Mouse (Mus musculus) brain, embryonic 14.5 days (tissue): ENCODE results near the gene Carmil2. TPM values are rescaled to one million over a fixed set of nuclear protein-coding genes. Genes with fewer than 3 reads are reported as not detected.
A peak's percentile ranks its signal among the peaks of the same experiment; 100 is the strongest.

Experiments
- DNase-seq: peaks from one replicate; pipeline ENCODE4 v3.0.0-alpha.2; 2011; ENCODE audit warnings: low read depth
- CTCF ChIP-seq: fragments of 200-500 bp; IDR thresholded peaks from 2 replicates; pipeline ENCODE4 v1.5.1; 2012; ENCODE audit warnings: inconsistent platforms, mild to moderate bottlenecking, moderate library complexity, borderline replicate concordance; ENCODE audit not compliant: insufficient read depth, insufficient read length; ENCODE audit errors: extremely low read depth
- POLR2A ChIP-seq: fragments of 200-500 bp; IDR thresholded peaks from 2 replicates; pipeline ENCODE4 v1.6.1; 2012; ENCODE audit warnings: mild to moderate bottlenecking, inconsistent platforms, borderline replicate concordance; ENCODE audit not compliant: poor library complexity, insufficient read depth, insufficient read length, severe bottlenecking; ENCODE audit errors: extremely low read depth
- polyA plus RNA-seq: library from polyadenylated mRNA; depleted of rRNA; stranded (reverse); fragments of >200 nt; gene quantifications from 2 replicates; pipeline ENCODE4 v1.2.3, GENCODE M21; 2012

The Carmil2 gene
- polyA plus RNA-seq, 1 experiment, result 20.5 TPM

GRCm38 (mm10) chr8:105697196-105697780, 11.2 kb downstream of the Carmil2 start:
- no peak for TF ChIP-seq CTCF
- no peak for TF ChIP-seq POLR2A

DNA sequence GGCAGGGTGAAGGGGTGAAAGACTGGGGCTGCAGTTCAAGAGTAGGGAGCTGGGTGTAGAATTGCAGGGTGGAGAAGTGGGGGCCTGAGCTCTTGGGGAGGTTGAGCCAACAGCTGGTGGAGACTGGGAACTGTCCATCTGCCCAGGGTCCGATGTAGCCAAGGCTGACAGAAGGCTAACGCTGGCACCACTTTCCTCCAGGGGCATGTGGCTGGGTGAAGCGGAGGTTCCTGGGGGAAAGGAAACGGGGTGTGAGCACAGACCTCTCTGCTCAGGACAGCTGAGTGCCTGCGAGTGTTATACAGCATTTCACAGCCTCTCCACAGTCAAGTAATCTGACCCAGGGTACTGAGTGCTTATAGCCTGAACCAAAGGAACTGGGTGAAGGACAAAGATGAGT, 12.7 kb downstream of the Carmil2 start:
- TF ChIP-seq POLR2A, result no peak
- TF ChIP-seq CTCF, result no peak
- DNase-seq, result no peak

More at GRCm38 (mm10) chr8:105697196-105697780, 11.2 kb downstream of the Carmil2 start:
- DNase-seq, result no peak

- no peak for TF ChIP-seq POLR2A
- no peak for TF ChIP-seq CTCF
- no peak for DNase-seq
Measured at GRCm38 (mm10) chr8:105699488-105700215, 13.6 kb downstream of the Carmil2 start.

DNA sequence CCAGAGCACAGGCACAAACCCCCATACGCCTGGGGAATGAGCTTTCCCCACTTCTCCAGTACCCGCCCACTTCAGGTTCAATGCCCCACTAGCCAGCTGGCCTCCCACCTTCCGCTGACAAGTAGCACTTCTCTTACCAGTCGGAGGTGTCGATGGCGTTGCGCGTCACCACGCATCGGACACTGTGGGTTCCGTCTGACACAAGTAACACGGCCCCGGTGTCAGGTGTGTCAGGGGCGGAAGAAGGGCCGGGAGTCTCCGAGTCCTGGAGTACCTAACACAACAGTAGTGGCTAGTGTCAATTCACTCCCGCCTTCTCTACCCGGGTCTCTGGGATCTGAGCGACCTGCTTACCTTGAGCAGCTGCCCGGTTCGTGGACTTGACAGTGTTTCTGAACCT, 14.5 kb downstream of the Carmil2 start:
- no peak for DNase-seq
- TF ChIP-seq POLR2A, result no peak
- no peak for TF ChIP-seq CTCF

GRCm38 (mm10) chr8:105700966-105701824, 15.1 kb downstream of the Carmil2 start, which contains the start of the genes Acd and Pard6a:
Acd (minus strand) TSS chr8:105701102.
Pard6a (plus strand) TSS chr8:105701148.
- DNase-seq, result peak; percentile 98
- peak; percentile 75; the same call in 1 of the 2 replicates for TF ChIP-seq POLR2A
- no peak for TF ChIP-seq CTCF

DNA sequence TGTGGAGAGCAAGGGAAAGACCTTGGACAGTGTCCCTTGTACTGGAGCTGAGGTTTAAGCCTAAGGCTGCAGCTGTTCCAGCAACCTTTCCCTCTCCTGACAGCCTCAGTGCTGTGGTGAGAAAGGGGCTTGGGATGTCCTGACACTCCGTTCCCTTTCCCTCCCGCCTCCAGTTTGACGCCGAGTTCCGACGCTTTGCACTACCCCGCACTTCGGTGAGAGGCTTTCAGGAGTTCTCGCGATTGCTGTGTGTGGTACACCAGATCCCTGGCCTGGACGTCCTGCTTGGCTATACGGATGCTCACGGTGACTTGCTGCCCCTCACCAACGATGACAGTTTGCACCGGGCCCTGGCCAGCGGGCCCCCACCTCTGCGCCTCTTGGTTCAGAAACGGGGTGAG, 15.9 kb downstream of the Carmil2 start:
- TF ChIP-seq CTCF (no peak), POLR2A (no peak)
- DNase-seq, result peak; percentile 19

- no peak for DNase-seq
- no peak for TF ChIP-seq POLR2A
- no peak for TF ChIP-seq CTCF
Measured at GRCm38 (mm10) chr8:105702731-105703415, 16.8 kb downstream of the Carmil2 start.

- TF ChIP-seq POLR2A (no peak), CTCF (no peak)
- no peak for DNase-seq
Measured at GRCm38 (mm10) chr8:105704146-105704812, 18.2 kb downstream of the Carmil2 start.

DNA sequence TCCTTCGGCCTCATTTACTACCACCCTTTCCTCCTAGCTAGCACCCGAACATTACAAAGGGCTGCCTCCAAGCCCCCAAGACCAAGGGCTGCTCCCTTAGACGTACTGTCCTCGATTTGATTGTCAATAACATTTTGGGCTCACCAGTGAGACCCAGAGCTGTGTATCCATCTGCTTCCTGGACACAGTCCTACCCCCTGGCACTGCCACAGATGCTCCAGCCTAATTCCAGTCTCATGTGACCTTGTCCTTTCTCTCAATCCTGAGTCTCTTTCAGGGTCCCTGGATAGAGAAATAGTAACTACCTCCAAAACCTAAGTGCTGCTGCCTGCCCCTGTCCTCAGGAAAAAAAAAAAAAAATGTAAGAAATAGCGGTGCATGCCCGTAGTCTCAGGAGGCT, 18.9 kb downstream of the Carmil2 start:
- no peak for DNase-seq
- TF ChIP-seq POLR2A (no peak), CTCF (no peak)

DNA sequence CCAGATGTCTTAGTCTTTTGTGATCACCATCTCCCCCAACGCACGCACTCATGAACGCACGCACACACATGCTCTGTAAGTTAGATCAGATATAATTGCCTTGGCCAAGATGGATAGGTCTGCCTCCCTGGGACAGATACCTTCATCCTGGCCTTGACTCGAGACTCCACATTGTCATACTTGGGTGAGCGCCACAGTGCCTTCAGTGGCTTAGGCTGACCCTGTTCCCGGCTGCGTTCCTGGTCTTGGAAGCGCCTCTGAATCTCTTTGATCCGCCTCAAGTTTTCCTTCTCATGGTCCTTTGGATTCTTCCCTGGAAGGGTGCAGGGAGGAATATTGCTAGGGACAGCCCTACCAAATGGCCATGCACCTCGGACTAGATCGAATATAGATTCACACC, 20.4 kb downstream of the Carmil2 start:
- TF ChIP-seq CTCF (no peak), POLR2A (no peak)
- DNase-seq, result no peak
